Mouse (Mus musculus): Measurements from ENCODE around the gene Kdm6b. TPM values are rescaled to one million over a fixed set of nuclear protein-coding genes. Genes with fewer than 3 reads are reported as not detected.

Kdm6b gene
- polyA plus RNA-seq, 1 experiment from 2014 or later = 36.1 TPM

GRCm38 (mm10) chr11:69416509-69416908, 3.0 kb upstream of the Kdm6b start:
- Histone ChIP-seq H3K27ac (ENCODE audit: low read depth, low read length) (peak overlapping the region; percentile 96), H3K27me3 (ENCODE audit: control insufficient read depth, insufficient read depth, low read length) (peaks cover 10% of the 10 kb centered on the region), H3K9me3 (ENCODE audit: control insufficient read depth, low read length) (no peaks in the 10 kb centered on the region), H3K4me2 (replicated peaks; ENCODE audit: low read depth, low read length) (peak overlapping the region; percentile 95), H3K9ac (ENCODE audit: low read depth, low read length) (peak overlapping the region; percentile 69), H3K36me3 (ENCODE audit: control insufficient read depth, insufficient read depth, low read length) (peaks cover 14% of the 10 kb centered on the region), H3K4me1 (ENCODE audit: control insufficient read depth, insufficient read depth, low read length) (peaks cover 70% of the 10 kb centered on the region), H3K4me3 (ENCODE audit: low read length) (peak overlapping the region; percentile 84)
- ATAC-seq (ENCODE audit: low FRiP score, low TSS enrichment) = no peak
- WGBS = 0% methylated on average over 4 of the region's 4 CpGs

- 0 out of 2 replicates have a peak, but pooled peaks have one; percentile 14 for ATAC-seq (ENCODE audit: low FRiP score, low TSS enrichment)
- peaks cover 3% of the 10 kb centered on the region; the same call in 1 of the 2 replicates for H3K27me3 ChIP-seq (ENCODE audit: control insufficient read depth, insufficient read depth, low read length)
- H3K9me3 ChIP-seq (ENCODE audit: control insufficient read depth, low read length) = no peaks in the 10 kb centered on the region
- peak overlapping the region; percentile 95 for H3K4me2 ChIP-seq (replicated peaks; ENCODE audit: low read depth, low read length)
- peak overlapping the region; percentile 69 for H3K9ac ChIP-seq (ENCODE audit: low read depth, low read length)
- peak overlapping the region; percentile 96 for H3K27ac ChIP-seq (ENCODE audit: low read depth, low read length)
- H3K36me3 ChIP-seq (ENCODE audit: control insufficient read depth, insufficient read depth, low read length) = peaks cover 14% of the 10 kb centered on the region
- H3K4me3 ChIP-seq (ENCODE audit: low read length) = peak overlapping the region; percentile 84
- peaks cover 63% of the 10 kb centered on the region for H3K4me1 ChIP-seq (ENCODE audit: control insufficient read depth, insufficient read depth, low read length)
- WGBS = under 1% methylated on average over 19 of the region's 25 CpGs
These were observed 2.4 kb upstream of the Kdm6b start for GRCm38 (mm10) chr11:69415668-69416451.

GRCm38 (mm10) chr11:69415327-69415667, 1.8 kb upstream of the Kdm6b start:
- no peak for ATAC-seq (ENCODE audit: low FRiP score, low TSS enrichment)
- Histone ChIP-seq H3K27ac (ENCODE audit: low read depth, low read length) (peak overlapping the region; percentile 95), H3K9ac (ENCODE audit: low read depth, low read length) (peak overlapping the region; percentile 69), H3K4me1 (ENCODE audit: control insufficient read depth, insufficient read depth, low read length) (peaks cover 58% of the 10 kb centered on the region), H3K4me3 (ENCODE audit: low read length) (peak overlapping the region; percentile 84), H3K4me2 (replicated peaks; ENCODE audit: low read depth, low read length) (peak overlapping the region; percentile 95), H3K9me3 (ENCODE audit: control insufficient read depth, low read length) (no peaks in the 10 kb centered on the region), H3K36me3 (ENCODE audit: control insufficient read depth, insufficient read depth, low read length) (peaks cover 14% of the 10 kb centered on the region), H3K27me3 (ENCODE audit: control insufficient read depth, insufficient read depth, low read length) (no peaks in the 10 kb centered on the region)
- WGBS = 0% methylated on average over 3 of the region's 3 CpGs

GRCm38 (mm10) chr11:69414421-69415326, 1.2 kb upstream of the Kdm6b start:
- Histone ChIP-seq H3K4me2 (replicated peaks; ENCODE audit: low read depth, low read length) (peak overlapping the region; percentile 95), H3K4me1 (ENCODE audit: control insufficient read depth, insufficient read depth, low read length) (peaks cover 52% of the 10 kb centered on the region)
- 5% methylated on average over 4 of the region's 4 CpGs for WGBS

GRCm38 (mm10) chr11:69412548-69412947, 927 bp downstream of the Kdm6b start:
- Histone ChIP-seq H3K36me3 (ENCODE audit: control insufficient read depth, insufficient read depth, low read length) (peaks cover 21% of the 10 kb centered on the region), H3K4me1 (ENCODE audit: control insufficient read depth, insufficient read depth, low read length) (peaks cover 56% of the 10 kb centered on the region), H3K4me3 (ENCODE audit: low read length) (peak overlapping the region; percentile 85), H3K9me3 (ENCODE audit: control insufficient read depth, low read length) (no peaks in the 10 kb centered on the region), H3K4me2 (replicated peaks; ENCODE audit: low read depth, low read length) (peak overlapping the region; percentile 68), H3K9ac (ENCODE audit: low read depth, low read length) (peak overlapping the region; percentile 8; the same call in 1 of the 2 replicates), H3K27ac (ENCODE audit: low read depth, low read length) (no peak overlapping the region), H3K27me3 (ENCODE audit: control insufficient read depth, insufficient read depth, low read length) (no peaks in the 10 kb centered on the region)
- no peak for ATAC-seq (ENCODE audit: low FRiP score, low TSS enrichment)
- 53% methylated on average over 7 of the region's 7 CpGs for WGBS

More at GRCm38 (mm10) chr11:69414421-69415326, 1.2 kb upstream of the Kdm6b start:
- Histone ChIP-seq H3K36me3 (ENCODE audit: control insufficient read depth, insufficient read depth, low read length) (peaks cover 14% of the 10 kb centered on the region), H3K9ac (ENCODE audit: low read depth, low read length) (peak overlapping the region; percentile 69), H3K27ac (ENCODE audit: low read depth, low read length) (peak overlapping the region; percentile 95), H3K4me3 (ENCODE audit: low read length) (peak overlapping the region; percentile 84), H3K9me3 (ENCODE audit: control insufficient read depth, low read length) (no peaks in the 10 kb centered on the region), H3K27me3 (ENCODE audit: control insufficient read depth, insufficient read depth, low read length) (no peaks in the 10 kb centered on the region)
- no peak for ATAC-seq (ENCODE audit: low FRiP score, low TSS enrichment)

GRCm38 (mm10) chr11:69411538-69412203, 1.8 kb downstream of the Kdm6b start:
- ATAC-seq (ENCODE audit: low FRiP score, low TSS enrichment) = no peak
- Histone ChIP-seq H3K4me3 (ENCODE audit: low read length) (peak overlapping the region; percentile 85), H3K36me3 (ENCODE audit: control insufficient read depth, insufficient read depth, low read length) (peaks cover 30% of the 10 kb centered on the region), H3K9me3 (ENCODE audit: control insufficient read depth, low read length) (no peaks in the 10 kb centered on the region), H3K27ac (ENCODE audit: low read depth, low read length) (peak overlapping the region; percentile 99), H3K4me2 (replicated peaks; ENCODE audit: low read depth, low read length) (peak overlapping the region; percentile 68), H3K27me3 (ENCODE audit: control insufficient read depth, insufficient read depth, low read length) (no peaks in the 10 kb centered on the region), H3K4me1 (ENCODE audit: control insufficient read depth, insufficient read depth, low read length) (peaks cover 50% of the 10 kb centered on the region), H3K9ac (ENCODE audit: low read depth, low read length) (peak overlapping the region; percentile 90)
- under 1% methylated on average over 33 of the region's 39 CpGs for WGBS

GRCm38 (mm10) chr11:69411073-69411535, 2.4 kb downstream of the Kdm6b start:
- Histone ChIP-seq H3K4me3 (ENCODE audit: low read length) (peak overlapping the region; percentile 85), H3K36me3 (ENCODE audit: control insufficient read depth, insufficient read depth, low read length) (peaks cover 35% of the 10 kb centered on the region), H3K27ac (ENCODE audit: low read depth, low read length) (peak overlapping the region; percentile 99), H3K4me1 (ENCODE audit: control insufficient read depth, insufficient read depth, low read length) (peaks cover 47% of the 10 kb centered on the region), H3K4me2 (replicated peaks; ENCODE audit: low read depth, low read length) (peak overlapping the region; percentile 68), H3K27me3 (ENCODE audit: control insufficient read depth, insufficient read depth, low read length) (no peaks in the 10 kb centered on the region), H3K9ac (ENCODE audit: low read depth, low read length) (peak overlapping the region; percentile 90), H3K9me3 (ENCODE audit: control insufficient read depth, low read length) (no peaks in the 10 kb centered on the region)
- ATAC-seq (ENCODE audit: low FRiP score, low TSS enrichment) = peak; percentile 56
- under 1% methylated on average over 26 of the region's 26 CpGs for WGBS

GRCm38 (mm10) chr11:69410310-69411072, 3.0 kb downstream of the Kdm6b start:
- peak; percentile 7; the same call in 1 of the 2 replicates for ATAC-seq (ENCODE audit: low FRiP score, low TSS enrichment)
- peak overlapping the region; percentile 85 for H3K4me3 ChIP-seq (ENCODE audit: low read length)
- H3K27me3 ChIP-seq (ENCODE audit: control insufficient read depth, insufficient read depth, low read length) = no peaks in the 10 kb centered on the region
- H3K4me2 ChIP-seq (replicated peaks; ENCODE audit: low read depth, low read length) = peak overlapping the region; percentile 68
- H3K36me3 ChIP-seq (ENCODE audit: control insufficient read depth, insufficient read depth, low read length) = peaks cover 41% of the 10 kb centered on the region
- H3K4me1 ChIP-seq (ENCODE audit: control insufficient read depth, insufficient read depth, low read length) = peaks cover 47% of the 10 kb centered on the region
- WGBS = under 1% methylated on average over 41 of the region's 41 CpGs
- peak overlapping the region; percentile 90 for H3K9ac ChIP-seq (ENCODE audit: low read depth, low read length)
- H3K27ac ChIP-seq (ENCODE audit: low read depth, low read length) = peak overlapping the region; percentile 99
- H3K9me3 ChIP-seq (ENCODE audit: control insufficient read depth, low read length) = no peaks in the 10 kb centered on the region
